Mouse (Mus musculus) olfactory bulb, adult 2 months (tissue): ENCODE results near the gene Olfr1490. TPM values are rescaled to one million over a fixed set of nuclear protein-coding genes. Genes with fewer than 3 reads are reported as not detected.
"Not testable (repeated sequence)": the region's sequence is repeated elsewhere in the genome, so short reads cannot be mapped to it uniquely, and the experiment has no call there.

Experiments
- H3K27ac ChIP-seq: fragments of 200-500 bp; 2 replicates; pipeline ENCODE4 v1.5.1; 2012; ENCODE audit warnings: low read depth, low read length; ENCODE audit not compliant: insufficient read depth
- H3K4me1 ChIP-seq: fragments of 200-500 bp; 2 replicates; pipeline ENCODE4 v1.6.1; 2012; ENCODE audit warnings: low read length; ENCODE audit not compliant: control insufficient read depth, insufficient read depth
- H3K4me3 ChIP-seq: fragments of 200-500 bp; 2 replicates; pipeline ENCODE4 v1.5.1; 2012; ENCODE audit warnings: mild to moderate bottlenecking, low read depth, low read length, moderate library complexity; ENCODE audit not compliant: insufficient read depth
- CTCF ChIP-seq: fragments of 200-500 bp; IDR thresholded peaks from 2 replicates; pipeline ENCODE4 v1.5.1; 2012; ENCODE audit warnings: low read depth, mild to moderate bottlenecking, low read length, moderate library complexity; ENCODE audit not compliant: insufficient read depth
- POLR2A ChIP-seq: fragments of 200-500 bp; IDR thresholded peaks from 2 replicates; pipeline ENCODE4 v1.6.1; 2012; ENCODE audit warnings: mild to moderate bottlenecking, low read depth, low read length, moderate library complexity; ENCODE audit not compliant: insufficient read depth
- WGBS: fragments of 180-500 bp; shearing (Covaris S2); methylation state at CpG from one replicate; pipeline ENCODE4 v1.1.7; 2018; 5-methylcytosine and 5-hydroxymethylcytosine counted together
- polyA plus RNA-seq: library from polyadenylated mRNA; stranded (reverse); fragments of >200 nt; gene quantifications from 2 replicates; pipeline ENCODE4 v1.2.4, GENCODE M21; 2012; ENCODE audit warnings: low replicate concordance; ENCODE audit not compliant: missing spikeins, insufficient read depth, insufficient read length

The Olfr1490 gene
- not detected in 2 replicates for polyA plus RNA-seq

GRCm38 (mm10) chr19:13650791-13651190 is at the start of gene Olfr1490:
TSS of gene Olfr1490 (plus strand) at chr19:13651091.
- WGBS: 71% methylated on average over 1 of the region's 1 CpGs
- no peaks in the 10 kb centered on the region for H3K4me1 ChIP-seq
- TF ChIP-seq CTCF (no peak), POLR2A (no peak)
- no peak within 1 kb of the TSS for H3K27ac ChIP-seq
- no peak within 1 kb of the TSS for H3K4me3 ChIP-seq

GRCm38 (mm10) chr19:13617075-13617474 is 33.8 kb upstream of the Olfr1490 start, which contains the start of gene Olfr1487:
TSS of gene Olfr1487 (plus strand) at chr19:13617375.
- not testable (repeated sequence) for H3K27ac ChIP-seq, H3K4me1 ChIP-seq, H3K4me3 ChIP-seq
- WGBS: 92% methylated on average over 2 of the region's 2 CpGs

DNA sequence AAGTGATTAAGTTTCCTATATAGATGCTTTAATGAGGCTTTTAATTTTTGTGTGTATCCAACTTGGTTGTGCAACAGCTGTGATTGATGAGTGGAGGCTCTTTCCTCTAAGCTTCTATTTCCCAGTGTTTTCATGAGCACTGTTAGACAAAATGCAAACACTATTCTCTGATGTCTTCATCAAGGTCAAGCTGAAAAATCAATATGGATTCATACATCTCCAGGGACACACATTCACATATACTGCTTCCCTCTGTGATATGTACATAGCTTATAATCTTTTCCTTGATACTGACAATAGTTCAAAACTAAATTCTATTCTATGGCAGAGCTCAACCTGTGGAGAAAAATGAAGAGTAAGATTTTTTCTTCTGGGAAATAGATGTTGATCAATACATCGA is 19.6 kb upstream of the Olfr1490 start, which contains the start of gene Olfr1489:
TSS of gene Olfr1489 (plus strand) at position 301 of the 400 bp plus-strand sequence.
- Histone ChIP-seq H3K4me1 (no peaks in the 10 kb centered on the region), H3K4me3 (no peak within 1 kb of the TSS), H3K27ac (no peak within 1 kb of the TSS)
- no peak for TF ChIP-seq CTCF
- no peak for TF ChIP-seq POLR2A
- 85% methylated on average over 1 of the region's 1 CpGs for WGBS

DNA sequence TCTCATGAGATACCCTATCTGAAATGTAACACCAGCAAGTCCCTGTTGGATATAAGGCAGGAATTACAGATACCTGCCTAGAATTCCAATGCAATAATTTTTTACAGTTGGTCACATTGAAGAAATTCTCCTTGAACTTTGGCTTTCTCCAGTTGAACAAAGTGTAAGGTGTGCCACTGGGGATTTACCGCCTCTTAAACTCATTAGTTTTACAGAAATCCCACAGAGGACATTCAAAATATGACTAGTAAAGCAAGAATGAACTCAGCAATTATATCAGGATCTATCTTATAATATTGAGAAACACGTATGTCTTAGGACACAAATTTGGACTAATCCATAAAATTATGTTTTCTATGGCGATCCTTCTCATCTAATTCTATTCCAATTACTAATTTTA is 46.1 kb downstream of the Olfr1490 start, which contains the start of gene Olfr1491:
TSS of gene Olfr1491 (plus strand) at position 301 of the 400 bp plus-strand sequence.
- 76% methylated on average over 3 of the region's 3 CpGs for WGBS
- H3K4me1 ChIP-seq: no peaks in the 10 kb centered on the region
- H3K4me3 ChIP-seq: no peak within 1 kb of the TSS
- no peak within 1 kb of the TSS for H3K27ac ChIP-seq
- TF ChIP-seq POLR2A: no peak
- TF ChIP-seq CTCF: no peak

Other genes starting within 250 kb of the Olfr1490 start
- gene Olfr1469, start 243.2 kb upstream of the Olfr1490 start, polyA plus RNA-seq: not detected in 2 replicates
- gene Olfr1471, start 207.7 kb upstream of the Olfr1490 start, polyA plus RNA-seq: not detected in 2 replicates
- not detected in 2 replicates for gene Olfr1472, start 195.0 kb upstream of the Olfr1490 start, polyA plus RNA-seq
- gene Olfr1474, start 181.5 kb upstream of the Olfr1490 start, polyA plus RNA-seq: not detected in 2 replicates
- gene Olfr1475, start 170.9 kb upstream of the Olfr1490 start, polyA plus RNA-seq: not detected in 2 replicates
- gene Olfr1477, start 150.5 kb upstream of the Olfr1490 start, polyA plus RNA-seq: not detected in 2 replicates
- gene Olfr1480, start 123.2 kb upstream of the Olfr1490 start, polyA plus RNA-seq: not detected in 2 replicates
- not detected in 2 replicates for gene Olfr1484, start 67.6 kb upstream of the Olfr1490 start, polyA plus RNA-seq
- not detected in 2 replicates for gene Olfr1487, start 33.7 kb upstream of the Olfr1490 start, polyA plus RNA-seq
- not detected in 2 replicates for gene Olfr1489, start 19.5 kb upstream of the Olfr1490 start, polyA plus RNA-seq
- gene Olfr1491, start 46.2 kb downstream of the Olfr1490 start, polyA plus RNA-seq: not detected in 2 replicates
- not detected in 2 replicates for gene Olfr1493-ps1, start 72.2 kb downstream of the Olfr1490 start, polyA plus RNA-seq
- gene Olfr1494, start 88.6 kb downstream of the Olfr1490 start, polyA plus RNA-seq: not detected in 2 replicates
- not detected in 2 replicates for gene Olfr1495, start 113.5 kb downstream of the Olfr1490 start, polyA plus RNA-seq
- not detected in 2 replicates for gene Olfr1496, start 126.8 kb downstream of the Olfr1490 start, polyA plus RNA-seq
- not detected in 2 replicates for gene Olfr1497, start 147.1 kb downstream of the Olfr1490 start, polyA plus RNA-seq
- not detected in 2 replicates for gene Olfr1499, start 168.4 kb downstream of the Olfr1490 start, polyA plus RNA-seq
- not detected in 2 replicates for gene Olfr1500, start 179.4 kb downstream of the Olfr1490 start, polyA plus RNA-seq
- not detected in 2 replicates for gene Olfr1501, start 199.6 kb downstream of the Olfr1490 start, polyA plus RNA-seq
- not detected in 2 replicates for gene Olfr1502, start 210.7 kb downstream of the Olfr1490 start, polyA plus RNA-seq
- gene Olfr1504, start 246.8 kb downstream of the Olfr1490 start, polyA plus RNA-seq: not detected in 2 replicates